Mouse (Mus musculus): ENCODE data around the gene Rab40b. TPM values are rescaled to one million over a fixed set of nuclear protein-coding genes. Genes with fewer than 3 reads are reported as not detected.

The Rab40b gene
- total and polyA plus RNA-seq, 3 experiments, result not detected

GRCm38 (mm10) chr11:121367170-121367707 is 20.8 kb downstream of the Rab40b start:
- H3K4me1 ChIP-seq (ENCODE audit: control insufficient read depth in 1 of 2, insufficient read depth in 2 of 2), result no peaks in the 10 kb centered on the region
- H3K4me3 ChIP-seq (replicated peaks in 1 of 3; ENCODE audit: low read depth in 2 of 3, low read length in 2 of 3, poor library complexity in 1 of 3), result no peak overlapping the region

GRCm38 (mm10) chr11:121362212-121362611 is 25.8 kb downstream of the Rab40b start:
- Histone ChIP-seq H3K4me1 (ENCODE audit: control insufficient read depth in 1 of 2, insufficient read depth in 2 of 2) (no peaks in the 10 kb centered on the region), H3K36me3 (replicated peaks in 1 of 2; ENCODE audit: control insufficient read depth in 1 of 2, insufficient read depth in 1 of 2, low read length in 1 of 2) (no peaks in the 10 kb centered on the region), H3K4me2 (ENCODE audit: insufficient read depth, low read depth, poor library complexity, severe bottlenecking) (no peak overlapping the region), H3K9me3 (replicated peaks; ENCODE audit: low read length) (no peaks in the 10 kb centered on the region), H3K27ac (ENCODE audit: insufficient read depth, low read depth) (no peak overlapping the region), H3K79me2 (replicated peaks; ENCODE audit: control insufficient read depth, extremely low read depth, insufficient read depth, poor library complexity, severe bottlenecking) (no peaks in the 10 kb centered on the region), H3K4me3 (replicated peaks in 1 of 3; ENCODE audit: low read depth in 2 of 3, low read length in 2 of 3, poor library complexity in 1 of 3) (no peak overlapping the region), H3K27me3 (replicated peaks) (no peaks in the 10 kb centered on the region), H3K9ac (ENCODE audit: insufficient read depth, low read depth) (no peak overlapping the region)
- dilution Hi-C loops (cut with MboI; ENCODE audit: extremely low pct_ligation_motif_present, extremely low pct_unique_long_range_greater_than_20kb, low sequenced_read_pairs) (no loop called here), in situ Hi-C loops (cut with MboI; ENCODE audit: low pct_ligation_motif_present, low pct_unique_long_range_greater_than_20kb, low sequenced_read_pairs) (no loop called here)
- no peak for TF ChIP-seq MAZ (IDR thresholded peaks at IDR 0.05; ENCODE audit: low read depth, low read length)
- peak; percentile 20; the same call in 1 of the 2 replicates for TF ChIP-seq TCF12 (IDR thresholded peaks at IDR 0.05; ENCODE audit: low read depth, low read length)
- peak; percentile 39; the same call in 1 of the 2 replicates for TF ChIP-seq IRF4 (IDR thresholded peaks at IDR 0.05; ENCODE audit: low read depth, low read length)
- TF ChIP-seq SMC3 (IDR thresholded peaks at IDR 0.05; ENCODE audit: low read depth, low read length), result peak; percentile 55
- TF ChIP-seq CTCF (conservative IDR thresholded peaks at IDR 0.05 in 1 of 2, IDR thresholded peaks at IDR 0.05 in 1 of 2; ENCODE audit: low read depth in 2 of 2, low read length in 2 of 2), result peak; percentile 68 to 80
- peak; percentile 71 for TF ChIP-seq RAD21 (IDR thresholded peaks at IDR 0.05; ENCODE audit: low read depth, low read length)
- TF ChIP-seq BHLHE40 (IDR thresholded peaks at IDR 0.05; ENCODE audit: low read depth, low read length), result no peak
- TF ChIP-seq NRF1 (IDR thresholded peaks at IDR 0.05; ENCODE audit: low read depth, low read length), result 0 out of 2 replicates have a peak, but pooled peaks have one; percentile 23
- TF ChIP-seq CHD1 (IDR thresholded peaks at IDR 0.05; ENCODE audit: low read depth, low read length), result no peak
- no peak for TF ChIP-seq USF2 (conservative IDR thresholded peaks at IDR 0.05; ENCODE audit: low read depth, low read length)
- DNase-seq (ENCODE audit: extremely low read depth), result peak; percentile 75

More at GRCm38 (mm10) chr11:121367170-121367707, 20.8 kb downstream of the Rab40b start:
- Histone ChIP-seq H3K36me3 (replicated peaks in 1 of 2; ENCODE audit: control insufficient read depth in 1 of 2, insufficient read depth in 1 of 2, low read length in 1 of 2) (no peaks in the 10 kb centered on the region), H3K79me2 (replicated peaks; ENCODE audit: control insufficient read depth, extremely low read depth, insufficient read depth, poor library complexity, severe bottlenecking) (no peaks in the 10 kb centered on the region), H3K9me3 (replicated peaks; ENCODE audit: low read length) (no peaks in the 10 kb centered on the region), H3K4me2 (ENCODE audit: insufficient read depth, low read depth, poor library complexity, severe bottlenecking) (no peak overlapping the region), H3K27ac (ENCODE audit: insufficient read depth, low read depth) (no peak overlapping the region), H3K9ac (ENCODE audit: insufficient read depth, low read depth) (no peak overlapping the region), H3K27me3 (replicated peaks) (peaks cover 2% of the 10 kb centered on the region)
- dilution Hi-C loops (cut with MboI; ENCODE audit: extremely low pct_ligation_motif_present, extremely low pct_unique_long_range_greater_than_20kb, low sequenced_read_pairs), result no loop called here
- in situ Hi-C loops (cut with MboI; ENCODE audit: low pct_ligation_motif_present, low pct_unique_long_range_greater_than_20kb, low sequenced_read_pairs), result no loop called here
- DNase-seq (ENCODE audit: extremely low read depth), result no peak
- no peak for TF ChIP-seq TCF12 (IDR thresholded peaks at IDR 0.05; ENCODE audit: low read depth, low read length)

- H3K36me3 ChIP-seq (replicated peaks in 1 of 2; ENCODE audit: control insufficient read depth in 1 of 2, insufficient read depth in 1 of 2, low read length in 1 of 2), result peaks cover 7 to 30% of the 10 kb centered on the region in 2 experiments
- peak; percentile 98 for DNase-seq (ENCODE audit: extremely low read depth)
- no peaks in the 10 kb centered on the region for H3K9me3 ChIP-seq (replicated peaks; ENCODE audit: low read length)
- H3K79me2 ChIP-seq (replicated peaks; ENCODE audit: control insufficient read depth, extremely low read depth, insufficient read depth, poor library complexity, severe bottlenecking), result peaks cover 45% of the 10 kb centered on the region
- H3K9ac ChIP-seq (ENCODE audit: insufficient read depth, low read depth), result peak within 1 kb of the TSS; percentile 81
- dilution Hi-C loops (cut with MboI; ENCODE audit: extremely low pct_ligation_motif_present, extremely low pct_unique_long_range_greater_than_20kb, low sequenced_read_pairs) (no loop called here), in situ Hi-C loops (cut with MboI; ENCODE audit: low pct_ligation_motif_present, low pct_unique_long_range_greater_than_20kb, low sequenced_read_pairs) (no loop called here)
- H3K4me2 ChIP-seq (ENCODE audit: insufficient read depth, low read depth, poor library complexity, severe bottlenecking), result peak within 1 kb of the TSS; percentile 68
- peaks cover 10 to 41% of the 10 kb centered on the region in 2 experiments for H3K4me1 ChIP-seq (ENCODE audit: control insufficient read depth in 1 of 2, insufficient read depth in 2 of 2)
- peak within 1 kb of the TSS; percentile 78 to 89 (median 82) for H3K4me3 ChIP-seq (replicated peaks in 1 of 3; ENCODE audit: low read depth in 2 of 3, low read length in 2 of 3, poor library complexity in 1 of 3)
- H3K27ac ChIP-seq (ENCODE audit: insufficient read depth, low read depth), result peak within 1 kb of the TSS; percentile 19
- no peaks in the 10 kb centered on the region for H3K27me3 ChIP-seq (replicated peaks)
- TF ChIP-seq POLR2AphosphoS2 (IDR thresholded peaks at IDR 0.05; ENCODE audit: low read depth, low read length) (peak; percentile 57), E2F4 (IDR thresholded peaks at IDR 0.05; ENCODE audit: insufficient replicate concordance, low read depth, low read length) (peak; percentile 94; the same call in 1 of the 2 replicates), NRF1 (IDR thresholded peaks at IDR 0.05; ENCODE audit: low read depth, low read length) (peak; percentile 93), JUN (IDR thresholded peaks at IDR 0.05; ENCODE audit: insufficient read depth, low read depth, low read length) (no peak), USF1 (IDR thresholded peaks at IDR 0.05; ENCODE audit: low read depth, low read length) (no peak), USF2 (conservative IDR thresholded peaks at IDR 0.05; ENCODE audit: low read depth, low read length) (no peak), SMC3 (IDR thresholded peaks at IDR 0.05; ENCODE audit: low read depth, low read length) (no peak), CTCF (conservative IDR thresholded peaks at IDR 0.05 in 1 of 2, IDR thresholded peaks at IDR 0.05 in 1 of 2; ENCODE audit: low read depth in 2 of 2, low read length in 2 of 2) (no peak), EP300 (IDR thresholded peaks at IDR 0.05; ENCODE audit: low read length) (no peak), HCFC1 (IDR thresholded peaks at IDR 0.05; ENCODE audit: low read depth, low read length) (peak; percentile 97), NELFE (IDR thresholded peaks at IDR 0.05; ENCODE audit: low read depth, low read length) (peak; percentile 97), SIN3A (IDR thresholded peaks at IDR 0.05; ENCODE audit: low read length) (peak; percentile 99), BHLHE40 (IDR thresholded peaks at IDR 0.05; ENCODE audit: low read depth, low read length) (0 out of 2 replicates have a peak, but pooled peaks have one; percentile 34), CHD2 (IDR thresholded peaks at IDR 0.05; ENCODE audit: low read length) (no peak), RAD21 (IDR thresholded peaks at IDR 0.05; ENCODE audit: low read depth, low read length) (no peak), KAT2A (IDR thresholded peaks at IDR 0.05; ENCODE audit: insufficient replicate concordance, low read length) (peak; percentile 94; the same call in 1 of the 2 replicates), JUND (conservative IDR thresholded peaks at IDR 0.05; ENCODE audit: low read depth, low read length) (0 out of 2 replicates have a peak, but pooled peaks have one; percentile 5), ZNF384 (IDR thresholded peaks at IDR 0.05; ENCODE audit: low read depth, low read length) (no peak), CHD1 (IDR thresholded peaks at IDR 0.05; ENCODE audit: low read depth, low read length) (0 out of 2 replicates have a peak, but pooled peaks have one; percentile 8)
Measured at GRCm38 (mm10) chr11:121354091-121354707, 33.9 kb downstream of the Rab40b start, which contains the start of gene Wdr45b. Wdr45b (minus strand) TSS chr11:121354445.
